Mouse (Mus musculus) C2C12 (cell line): ENCODE measurements around the gene Prss46. TPM values are rescaled to one million over a fixed set of nuclear protein-coding genes. Genes with fewer than 3 reads are reported as not detected.

Experiments
- H3K27me3 ChIP-seq: one replicate; pipeline ENCODE4 v1.6.1; 2011; ENCODE audit not compliant: control insufficient read depth, insufficient read depth, insufficient read length
- H3K36me3 ChIP-seq: one replicate; pipeline ENCODE4 v1.6.1; 2011; ENCODE audit not compliant: control insufficient read depth, insufficient read depth
- H3K4me3 ChIP-seq: one replicate; pipeline ENCODE4 v1.5.1; 2011; ENCODE audit warnings: mild to moderate bottlenecking, control low read depth; ENCODE audit not compliant: poor library complexity, insufficient read depth, severe bottlenecking
- H3K79me2 ChIP-seq: one replicate; pipeline ENCODE4 v1.6.1; 2011; ENCODE audit not compliant: control insufficient read depth, insufficient read depth
- H3K79me3 ChIP-seq: one replicate; pipeline ENCODE4 v1.6.1; 2011; ENCODE audit warnings: low read depth, control low read depth
- H3ac ChIP-seq: one replicate; pipeline ENCODE3; 2011; ENCODE audit warnings: low read depth; ENCODE audit not compliant: control insufficient read depth, insufficient read length
- CEBPB ChIP-seq: IDR thresholded peaks from one replicate; pipeline ENCODE4 v1.6.1; 2011; ENCODE audit warnings: low read depth, mild to moderate bottlenecking, control low read depth, moderate library complexity
- CTCF ChIP-seq: IDR thresholded peaks from one replicate; pipeline ENCODE4 v1.5.1; 2011; ENCODE audit not compliant: control insufficient read depth, insufficient read depth, insufficient read length
- FOSL1 ChIP-seq: IDR thresholded peaks from one replicate; pipeline ENCODE4 v1.8.0; 2011; ENCODE audit warnings: mild to moderate bottlenecking, low read length; ENCODE audit not compliant: poor library complexity, insufficient read depth, severe bottlenecking
- MAX ChIP-seq: IDR thresholded peaks from one replicate; pipeline ENCODE4 v1.6.1; 2011; ENCODE audit warnings: mild to moderate bottlenecking, control low read depth
- MYOD1 ChIP-seq: IDR thresholded peaks from one replicate; pipeline ENCODE4 v1.6.1; 2011; ENCODE audit warnings: low read depth; ENCODE audit not compliant: control insufficient read depth, insufficient read length
- MYOG ChIP-seq: IDR thresholded peaks from one replicate; pipeline ENCODE4 v1.6.1; 2011; ENCODE audit not compliant: control insufficient read depth, insufficient read length; ENCODE audit errors: extremely low read depth
- USF1 ChIP-seq: IDR thresholded peaks from one replicate; pipeline ENCODE4 v1.6.1; 2011; ENCODE audit warnings: low read depth, mild to moderate bottlenecking, control low read depth, moderate library complexity
- polyA plus RNA-seq: library from polyadenylated mRNA; unstranded; fragments of >200 nt; fragmentation: generic; extraction: Trizol; gene quantifications from one replicate; pipeline ENCODE4 v1.2.1, GENCODE M21; 2012; ENCODE audit warnings: missing spikeins

Prss46 gene
- polyA plus RNA-seq, 1 experiment: 0.12 TPM

- Histone ChIP-seq H3K27me3 (no peaks in the 10 kb centered on the region), H3K79me2 (no peaks in the 10 kb centered on the region), H3K4me3 (peak within 1 kb of the TSS; percentile 25), H3K36me3 (no peaks in the 10 kb centered on the region), H3K79me3 (no peaks in the 10 kb centered on the region), H3ac (no peak within 1 kb of the TSS)
- TF ChIP-seq USF1 (no peak), MAX (no peak), FOSL1 (no peak), MYOD1 (no peak), CTCF (no peak), CEBPB (no peak), MYOG (no peak)
Measured at GRCm38 (mm10) chr9:110879191-110879920, 35.0 kb downstream of the Prss46 start, which contains the start of gene Als2cl. Als2cl (plus strand) TSS chr9:110879870.

- Histone ChIP-seq H3K4me3 (peak within 1 kb of the TSS; percentile 25), H3K79me3 (no peaks in the 10 kb centered on the region), H3K27me3 (no peaks in the 10 kb centered on the region), H3ac (no peak within 1 kb of the TSS), H3K36me3 (no peaks in the 10 kb centered on the region), H3K79me2 (no peaks in the 10 kb centered on the region)
- TF ChIP-seq FOSL1 (no peak), MYOD1 (no peak), CEBPB (no peak), MAX (no peak), MYOG (no peak), USF1 (no peak), CTCF (no peak)
Measured at GRCm38 (mm10) chr9:110879998-110880561, 35.8 kb downstream of the Prss46 start, which contains the start of gene Tmie. Tmie (minus strand) TSS chr9:110880113.

- Histone ChIP-seq H3ac (no peak overlapping the region), H3K27me3 (no peaks in the 10 kb centered on the region), H3K4me3 (peak overlapping the region; percentile 25), H3K79me2 (no peaks in the 10 kb centered on the region), H3K79me3 (no peaks in the 10 kb centered on the region), H3K36me3 (no peaks in the 10 kb centered on the region)
- TF ChIP-seq MAX (no peak), FOSL1 (no peak), CTCF (no peak), CEBPB (no peak), MYOG (no peak)
Measured at GRCm38 (mm10) chr9:110880772-110881171, 36.5 kb downstream of the Prss46 start.

- Histone ChIP-seq H3K79me3 (no peaks in the 10 kb centered on the region), H3K27me3 (no peaks in the 10 kb centered on the region), H3K36me3 (no peaks in the 10 kb centered on the region), H3K79me2 (no peaks in the 10 kb centered on the region), H3K4me3 (no peak overlapping the region), H3ac (no peak overlapping the region)
- TF ChIP-seq MYOG: no peak
- no peak for TF ChIP-seq FOSL1
- TF ChIP-seq USF1: no peak
- TF ChIP-seq MAX: no peak
- no peak for TF ChIP-seq CTCF
- TF ChIP-seq CEBPB: no peak
- TF ChIP-seq MYOD1: no peak
Measured at GRCm38 (mm10) chr9:110881953-110882352, 37.6 kb downstream of the Prss46 start.

GRCm38 (mm10) chr9:110887388-110888303 lies 43.3 kb downstream of the Prss46 start:
- H3K79me2 ChIP-seq: no peaks in the 10 kb centered on the region
- TF ChIP-seq MAX (no peak), FOSL1 (no peak), MYOD1 (no peak), USF1 (no peak), CTCF (no peak), MYOG (no peak), CEBPB (no peak)
- no peak overlapping the region for H3ac ChIP-seq
- H3K27me3 ChIP-seq: no peaks in the 10 kb centered on the region
- H3K4me3 ChIP-seq: no peak overlapping the region
- no peaks in the 10 kb centered on the region for H3K36me3 ChIP-seq
- no peaks in the 10 kb centered on the region for H3K79me3 ChIP-seq
